Mouse (Mus musculus) adrenal gland, postnatal 14 days (tissue): ENCODE measurements at regions not wholly inside any gene's neighbourhood (a gene's known extent, or its start where the extent isn't known, plus 50 kb on each side); places are given as distances from the start of the nearest gene placed in this dataset.

Experiments
- DNase-seq: peaks from one replicate; pipeline ENCODE4 v3.0.0; 2021; ENCODE audit warnings: mixed read lengths

DNA sequence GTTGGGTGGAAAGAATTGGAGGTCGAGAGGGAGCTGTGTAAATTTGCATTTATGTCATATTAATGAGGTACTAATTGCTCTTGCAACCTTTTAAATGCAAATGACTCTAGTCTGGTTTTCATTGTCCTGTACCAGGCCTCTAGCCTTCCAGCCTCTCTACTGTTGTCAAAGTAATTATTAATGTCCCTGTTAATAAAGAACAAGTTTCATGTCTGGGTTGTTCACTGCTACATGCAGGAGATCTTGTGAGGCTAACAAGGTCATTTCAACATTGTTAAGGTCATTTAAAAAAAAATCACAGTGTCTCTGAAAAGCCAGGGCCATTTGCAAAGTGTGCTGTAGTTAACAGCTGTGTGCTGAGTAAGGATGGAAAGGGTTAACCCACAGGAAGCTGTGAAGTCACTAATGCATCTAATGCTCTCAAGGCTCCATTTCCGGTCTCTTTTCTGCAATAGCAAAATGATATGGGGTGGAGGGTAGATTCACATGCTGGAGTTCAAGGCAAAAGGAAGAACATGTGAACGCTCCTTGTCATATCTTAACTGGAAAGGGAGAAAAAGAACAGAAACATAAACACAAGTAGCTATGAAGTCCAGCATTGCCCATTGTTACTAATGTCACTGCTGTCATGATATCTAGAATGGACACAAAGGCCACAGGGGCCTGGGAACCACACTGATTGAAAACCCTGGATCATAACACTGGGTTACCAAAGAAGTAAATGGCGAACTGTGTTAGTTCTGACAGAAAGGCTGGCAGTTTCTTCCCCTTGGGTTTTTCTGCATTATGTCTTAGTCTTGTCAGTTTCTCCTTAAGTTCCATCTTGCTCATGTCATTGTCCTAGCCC, 197.5 kb upstream of the Id2 start:
- DNase-seq = no peak

DNA sequence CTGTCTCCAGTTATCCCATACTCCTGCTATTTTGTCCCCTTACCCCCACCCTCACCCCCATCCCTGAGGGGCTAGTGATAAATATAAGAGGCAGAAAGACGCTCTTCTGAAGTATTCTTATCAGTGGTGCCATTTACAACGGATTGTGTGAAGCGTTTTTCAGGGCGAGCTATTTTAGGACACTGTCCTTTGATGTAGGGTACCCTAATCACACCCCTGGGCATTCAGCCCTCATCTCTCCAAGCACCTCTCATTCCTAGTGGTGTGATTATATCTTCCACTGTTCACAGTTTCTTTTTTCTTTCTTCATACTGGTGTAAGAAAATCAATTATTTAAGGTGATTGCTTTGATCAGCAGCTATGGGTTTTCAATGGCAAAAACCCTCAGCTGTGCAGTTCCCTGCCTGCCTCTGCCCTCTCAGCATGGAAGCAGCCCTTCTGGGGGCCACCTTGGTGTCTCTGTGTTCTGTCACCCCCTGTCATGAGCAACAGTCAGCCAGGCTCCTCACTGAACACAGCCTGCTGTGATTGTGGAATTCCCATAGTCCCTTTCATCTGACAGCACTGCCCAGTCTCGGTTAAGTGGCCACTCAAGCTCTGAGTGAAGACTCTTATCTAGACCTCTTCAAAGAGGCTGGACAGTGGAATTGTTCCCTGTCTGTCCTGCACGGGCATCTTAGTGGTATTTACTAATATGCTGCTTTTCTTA, 196.7 kb upstream of the Id2 start:
- DNase-seq = no peak

DNA sequence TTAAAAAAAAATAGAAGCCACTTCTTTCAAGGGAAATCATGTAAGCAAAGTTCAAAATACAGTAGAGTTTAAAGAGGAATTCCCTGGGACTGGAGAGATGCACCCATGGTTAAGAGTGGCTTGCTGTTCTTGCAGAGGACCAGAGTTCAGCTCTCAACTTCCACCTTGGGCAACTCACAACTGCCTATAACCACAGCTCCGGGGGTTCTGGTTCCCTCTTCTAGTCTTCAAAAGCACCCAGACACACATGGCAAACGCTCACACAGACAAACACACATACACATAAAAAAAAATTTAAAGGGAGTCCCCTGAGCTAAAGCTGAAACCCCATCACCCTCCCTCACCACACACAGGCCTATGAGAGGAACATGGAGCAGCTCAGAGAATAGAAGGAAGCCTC, 192.4 kb upstream of the Id2 start:
- no peak for DNase-seq

DNA sequence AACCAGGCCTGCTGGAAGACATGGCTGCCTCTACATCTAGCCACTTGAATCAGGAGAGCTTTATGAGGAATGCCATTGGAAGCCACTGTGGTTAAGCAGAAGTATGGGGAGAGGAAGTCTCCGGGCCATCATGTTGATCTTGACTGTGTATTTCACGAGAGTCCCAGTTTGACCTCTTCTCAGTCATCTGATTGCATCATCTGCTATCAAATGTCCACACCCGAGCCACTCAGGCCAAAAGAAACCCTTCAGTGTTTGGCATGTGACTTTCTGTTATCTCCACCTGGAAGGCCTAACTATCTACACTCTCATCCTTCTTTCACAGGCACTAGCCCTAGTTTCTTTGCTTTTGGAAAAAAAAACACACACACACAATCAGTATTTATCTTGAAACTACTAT, 186.9 kb upstream of the Id2 start:
- DNase-seq = no peak

GRCm38 (mm10) chr12:25281438-25281837, 184.5 kb upstream of the Id2 start:
- no peak for DNase-seq

GRCm38 (mm10) chr12:25273631-25274305, 176.8 kb upstream of the Id2 start:
- no peak for DNase-seq

DNA sequence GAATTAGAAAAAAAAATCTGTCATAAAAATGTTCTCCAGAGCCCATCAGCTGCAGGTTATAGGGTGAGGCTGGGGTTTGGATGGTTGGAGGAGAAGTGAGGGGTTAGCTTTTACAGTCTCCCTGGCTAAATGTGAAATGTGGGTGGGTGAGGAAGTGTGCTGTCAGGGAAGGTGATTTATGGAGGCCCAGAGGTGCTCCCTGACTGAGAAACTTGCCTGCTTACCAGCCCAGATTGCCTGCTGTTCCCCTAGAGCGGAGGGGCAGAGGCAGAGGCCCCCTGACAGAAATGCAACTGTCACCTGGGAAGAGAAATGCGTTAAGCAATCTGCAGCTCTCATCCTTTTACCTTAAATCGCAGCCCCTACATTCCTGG, 175.8 kb upstream of the Id2 start:
- DNase-seq = no peak

DNA sequence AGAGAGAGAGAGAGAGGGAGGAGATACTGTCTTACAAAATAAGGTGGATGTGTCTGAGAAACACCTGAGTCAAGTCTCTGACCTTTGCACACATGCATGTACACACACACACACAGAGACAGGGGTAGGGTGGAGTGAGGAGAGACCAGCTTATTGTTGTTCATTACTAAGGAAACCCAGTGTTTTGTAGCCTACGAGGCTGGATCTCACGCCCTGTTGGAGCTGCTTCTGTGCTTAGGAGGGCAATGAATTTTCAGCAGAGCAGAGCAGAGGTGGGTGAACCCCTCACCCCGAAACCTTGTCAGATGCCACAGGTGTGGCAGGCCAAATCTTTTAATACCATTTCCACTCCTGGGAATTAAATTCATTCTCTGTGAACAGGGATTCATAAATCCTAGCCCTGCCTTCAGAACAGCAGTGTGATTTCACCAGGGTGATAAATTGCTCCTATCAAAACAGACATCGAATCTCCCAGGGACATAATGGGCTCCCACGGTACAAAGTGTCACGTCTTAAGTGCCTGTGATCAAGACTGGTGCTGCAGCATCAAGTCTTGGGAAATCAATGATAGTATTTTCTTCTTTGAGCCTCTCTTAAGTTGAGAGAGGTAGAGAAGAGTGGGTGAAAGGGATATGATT, 175.3 kb upstream of the Id2 start:
- no peak for DNase-seq

DNA sequence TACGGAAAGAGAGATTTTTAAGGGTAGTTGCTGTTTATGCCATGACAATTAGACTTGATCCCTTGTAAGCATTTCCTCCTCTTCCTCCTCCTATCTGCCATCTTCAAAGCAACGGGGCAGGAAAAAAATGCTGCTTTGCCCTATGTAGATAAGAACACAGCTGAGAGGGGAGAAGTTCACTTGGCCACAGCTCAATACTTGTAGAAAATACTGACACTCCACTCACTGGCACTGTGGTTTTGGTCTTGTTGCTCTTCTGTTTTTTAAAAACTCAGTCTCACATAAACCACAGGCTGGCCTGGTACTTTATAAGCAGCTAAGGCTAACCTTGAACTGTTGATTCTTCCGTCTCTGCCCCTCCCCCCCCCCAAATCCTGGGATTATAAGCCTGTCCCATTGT, 172.9 kb upstream of the Id2 start:
- DNase-seq = no peak

- DNase-seq = no peak
Measured at GRCm38 (mm10) chr12:25268871-25269850, 172.2 kb upstream of the Id2 start.

GRCm38 (mm10) chr12:25268323-25268722, 171.4 kb upstream of the Id2 start:
- DNase-seq = no peak

- DNase-seq = no peak
Measured at GRCm38 (mm10) chr12:25267572-25268115, 170.7 kb upstream of the Id2 start.

DNA sequence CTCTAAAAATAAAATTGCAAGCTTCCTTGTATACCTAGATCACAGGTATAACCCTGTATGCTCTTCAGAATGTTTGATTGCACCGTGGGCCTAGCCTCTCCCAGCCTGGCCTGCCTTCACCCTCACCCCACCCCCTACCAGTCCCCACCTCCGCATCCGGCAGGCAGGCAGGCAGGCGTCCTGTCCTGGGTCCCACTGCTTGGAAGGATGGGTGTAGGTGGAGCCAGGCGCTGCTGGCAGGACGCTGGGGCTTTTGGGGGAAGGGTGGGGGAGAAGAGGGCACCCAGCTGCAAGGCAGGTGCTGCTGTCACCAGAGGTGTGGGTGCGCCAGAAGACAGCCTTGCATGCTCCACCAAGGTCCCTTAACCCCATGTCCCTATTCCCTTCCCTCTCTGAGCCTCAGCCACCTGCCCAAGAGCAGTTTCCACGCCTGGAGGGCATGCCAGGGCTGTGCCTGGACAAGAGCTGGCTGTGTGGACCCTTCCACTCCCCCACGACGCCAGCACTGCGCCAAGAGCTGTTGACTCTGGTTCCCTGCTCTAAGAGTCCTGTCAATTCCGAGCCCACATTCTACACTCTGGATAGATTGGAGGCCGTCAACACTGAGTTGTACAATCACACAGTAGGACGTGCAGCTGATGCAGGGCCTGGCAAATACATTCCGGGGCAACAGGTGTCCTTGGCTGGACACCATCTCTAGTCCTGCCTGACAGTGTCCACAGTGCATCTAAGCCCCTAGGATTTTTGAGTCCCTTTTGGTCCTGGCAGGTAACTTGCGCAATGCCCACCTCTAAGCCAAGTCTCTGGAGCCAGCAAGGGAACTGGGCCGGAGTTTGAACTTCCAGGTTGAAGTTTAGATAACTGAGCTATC, 170.0 kb upstream of the Id2 start:
- no peak for DNase-seq

DNA sequence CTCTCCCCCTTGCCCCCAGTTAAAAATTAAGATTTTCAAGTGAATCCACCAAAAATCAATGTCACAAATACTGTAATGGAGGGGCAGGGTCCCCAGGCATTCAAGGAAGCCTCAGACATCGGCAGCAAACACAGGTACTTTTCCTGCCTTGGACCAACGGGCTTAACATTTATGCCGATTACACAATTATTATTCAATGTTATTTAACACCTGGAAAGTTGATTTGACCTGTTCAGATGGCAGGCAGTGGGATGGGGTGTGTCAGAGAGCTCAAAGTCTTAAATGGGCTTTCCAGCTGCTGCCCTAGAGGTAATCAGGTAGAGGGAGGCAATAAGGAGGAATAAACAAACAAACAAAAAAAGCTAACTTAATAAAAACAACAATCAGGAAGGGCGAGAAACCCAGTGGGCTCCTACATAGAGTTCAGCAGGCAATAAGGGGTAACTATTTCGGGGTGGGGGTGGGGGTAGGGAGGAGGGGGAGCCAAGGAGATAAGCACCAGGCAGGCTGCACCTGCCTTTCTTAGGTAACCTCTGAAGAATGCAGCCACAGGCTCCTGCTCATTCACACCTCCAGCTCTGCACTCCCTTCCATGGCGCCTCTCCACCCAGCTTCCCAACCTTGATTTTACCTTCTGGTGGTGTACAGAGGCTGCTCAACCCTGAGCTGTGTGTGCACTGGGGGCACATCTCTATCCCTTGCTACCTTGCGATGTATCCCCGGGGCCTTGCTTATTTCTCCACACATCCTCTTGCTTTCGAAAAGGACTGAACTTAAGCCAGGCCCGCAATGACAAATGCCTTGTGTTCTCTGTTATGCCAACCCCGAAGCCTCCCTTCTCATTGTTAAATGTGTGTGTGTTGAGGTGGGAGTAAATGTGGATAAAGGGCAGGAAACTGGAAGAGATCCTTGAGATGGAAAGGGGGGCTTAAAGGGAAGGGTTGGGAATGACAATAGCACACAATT, 168.9 kb upstream of the Id2 start:
- no peak for DNase-seq

DNA sequence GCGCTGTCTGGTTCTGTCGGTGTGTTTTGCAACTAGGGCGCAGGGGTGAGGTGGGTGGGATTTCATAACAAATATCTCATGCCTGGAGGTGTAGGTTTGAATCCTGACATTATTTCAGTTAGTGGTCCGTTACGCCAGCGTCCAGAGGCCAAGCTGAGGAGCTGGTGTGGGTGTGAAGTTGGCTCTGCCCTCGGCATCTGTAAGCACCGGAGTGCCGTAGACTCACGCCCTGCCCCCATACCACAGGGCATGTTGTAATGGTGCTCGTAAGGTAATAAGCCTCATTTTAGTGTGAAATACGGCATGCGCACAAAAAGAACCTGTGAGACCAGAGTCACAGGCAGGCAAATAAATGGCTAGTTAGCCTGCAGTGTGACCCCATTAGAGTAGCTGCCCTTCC, 168.1 kb upstream of the Id2 start:
- no peak for DNase-seq

- DNase-seq = no peak
Measured at GRCm38 (mm10) chr12:25264408-25264807, 167.5 kb upstream of the Id2 start.

DNA sequence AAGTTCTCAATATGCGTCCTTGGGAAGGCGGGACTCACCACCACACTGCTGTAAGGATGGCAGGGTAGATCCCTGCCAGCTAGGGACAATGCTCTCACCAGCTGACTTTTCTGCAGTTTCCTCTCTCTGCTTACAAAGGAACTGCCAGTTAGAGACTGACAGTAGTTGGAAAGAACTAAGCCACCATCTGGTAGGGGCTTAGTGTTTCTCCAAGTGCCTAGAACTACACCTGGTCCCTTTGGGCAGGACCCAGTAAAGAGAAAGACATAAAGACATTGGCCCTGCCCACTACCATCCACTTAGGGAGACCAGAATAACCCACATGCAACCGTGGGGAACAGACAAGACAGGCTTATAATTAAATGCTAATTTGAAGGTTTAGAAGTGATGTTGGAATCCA, 165.5 kb upstream of the Id2 start:
- no peak for DNase-seq

- no peak for DNase-seq
Measured at GRCm38 (mm10) chr12:25259123-25259522, 162.2 kb upstream of the Id2 start.

- DNase-seq = no peak
Measured at GRCm38 (mm10) chr12:25256268-25256667, 159.3 kb upstream of the Id2 start.
